Mouse (Mus musculus): ENCODE results near the gene Nap1l4. TPM values are rescaled to one million over a fixed set of nuclear protein-coding genes. Genes with fewer than 3 reads are reported as not detected.
A peak's percentile ranks its signal among the peaks of the same experiment; 100 is the strongest.

The Nap1l4 gene
- polyA plus RNA-seq, 1 experiment from 2014 or later, result 61.2 TPM

GRCm38 (mm10) chr7:143467714-143468113 is 81.2 kb downstream of the Nap1l4 start:
- TF ChIP-seq CTCF (IDR thresholded peaks at IDR 0.05; ENCODE audit: low read depth) (no peak), EP300 (IDR thresholded peaks at IDR 0.05; ENCODE audit: low read depth) (no peak)
- H3K4me3 ChIP-seq (ENCODE audit: low read depth, low read length), result no peak overlapping the region
- no peak overlapping the region for H3K4me2 ChIP-seq (ENCODE audit: low read depth, low read length)
- DNase-seq (no peak), ATAC-seq (no peak)
- no peak overlapping the region for H3K9ac ChIP-seq (replicated peaks)
- 0 out of 2 replicates have a peak, but pooled peaks cover 2% of the 10 kb centered on the region for H3K27me3 ChIP-seq (ENCODE audit: insufficient read depth, low read length)
- no peak overlapping the region for H3K27ac ChIP-seq (ENCODE audit: low read depth)
- H3K4me1 ChIP-seq (ENCODE audit: insufficient read depth), result peaks cover 14% of the 10 kb centered on the region; the same call in 1 of the 2 replicates
- no peaks in the 10 kb centered on the region for H3K36me3 ChIP-seq (replicated peaks; ENCODE audit: insufficient read depth, low read length)
- H3K9me3 ChIP-seq (ENCODE audit: low read length), result no peaks in the 10 kb centered on the region
- WGBS (ENCODE audit: insufficient replicate concordance), result 33% methylated on average over 6 of the region's 6 CpGs

- no peaks in the 10 kb centered on the region for H3K36me3 ChIP-seq (replicated peaks; ENCODE audit: insufficient read depth, low read length)
- WGBS (ENCODE audit: insufficient replicate concordance), result 23% methylated on average over 14 of the region's 14 CpGs
- H3K4me3 ChIP-seq (ENCODE audit: low read depth, low read length), result no peak overlapping the region
- no peaks in the 10 kb centered on the region for H3K9me3 ChIP-seq (ENCODE audit: low read length)
- H3K27ac ChIP-seq (ENCODE audit: low read depth), result no peak overlapping the region
- ATAC-seq, result peak; percentile 38; the same call in 1 of the 2 replicates
- peaks cover 17% of the 10 kb centered on the region; the same call in 1 of the 2 replicates for H3K4me1 ChIP-seq (ENCODE audit: insufficient read depth)
- no peak overlapping the region; the same call in 1 of the 2 replicates for H3K4me2 ChIP-seq (ENCODE audit: low read depth, low read length)
- TF ChIP-seq CTCF (IDR thresholded peaks at IDR 0.05; ENCODE audit: low read depth), result peak; percentile 94
- no peak for TF ChIP-seq EP300 (IDR thresholded peaks at IDR 0.05; ENCODE audit: low read depth)
- 0 out of 2 replicates have a peak, but pooled peaks cover 2% of the 10 kb centered on the region for H3K27me3 ChIP-seq (ENCODE audit: insufficient read depth, low read length)
- H3K9ac ChIP-seq (replicated peaks), result no peak overlapping the region
- peak; percentile 86 for DNase-seq
Observed at GRCm38 (mm10) chr7:143466099-143466677, 82.7 kb downstream of the Nap1l4 start.

DNA sequence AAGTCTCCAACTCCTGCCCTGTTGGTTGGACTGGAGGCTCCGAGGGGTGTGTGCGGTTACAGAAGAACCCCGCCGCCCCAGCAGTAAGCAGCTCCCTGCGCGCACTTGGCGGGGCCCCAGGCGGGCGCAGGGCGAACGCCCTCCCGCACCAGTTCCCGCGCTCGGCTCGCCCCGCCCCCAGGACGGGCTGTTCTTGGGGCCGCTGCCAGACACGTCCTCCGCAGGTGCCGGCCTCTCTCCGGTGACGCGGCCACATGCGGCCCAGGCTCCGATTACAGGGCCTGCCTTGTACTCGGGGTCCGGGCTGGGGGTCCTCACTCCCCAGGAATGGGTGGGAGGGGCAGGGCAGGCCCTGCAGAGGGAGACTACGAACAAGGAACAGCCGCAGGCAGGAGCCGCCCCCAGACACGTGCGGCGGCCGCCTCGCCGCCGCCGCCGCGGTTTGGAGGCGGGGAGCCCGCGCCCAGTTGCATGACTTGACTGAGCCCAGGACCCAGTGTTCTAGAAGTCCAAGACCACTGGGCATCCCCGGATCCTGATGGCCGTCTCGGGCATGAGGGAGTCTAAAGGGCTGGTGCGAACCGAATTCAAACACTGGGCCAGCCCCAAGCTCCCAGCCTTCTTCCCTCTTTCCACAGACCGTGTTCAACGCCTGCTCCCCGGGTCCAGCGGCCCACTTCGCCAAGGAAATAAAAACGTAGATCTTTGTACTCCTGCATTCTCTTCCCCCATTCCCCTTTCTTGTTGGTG is 83.9 kb downstream of the Nap1l4 start:
- H3K27ac ChIP-seq (ENCODE audit: low read depth), result peak overlapping the region; percentile 51; the same call in 1 of the 2 replicates
- H3K4me3 ChIP-seq (ENCODE audit: low read depth, low read length), result peak overlapping the region; percentile 31
- H3K36me3 ChIP-seq (replicated peaks; ENCODE audit: insufficient read depth, low read length), result no peaks in the 10 kb centered on the region
- peak overlapping the region; percentile 27 for H3K9ac ChIP-seq (replicated peaks)
- 9% methylated on average over 56 of the region's 56 CpGs for WGBS (ENCODE audit: insufficient replicate concordance)
- ATAC-seq (peak; percentile 49), DNase-seq (peak; percentile 81)
- peaks cover 9% of the 10 kb centered on the region for H3K27me3 ChIP-seq (ENCODE audit: insufficient read depth, low read length)
- TF ChIP-seq EP300 (IDR thresholded peaks at IDR 0.05; ENCODE audit: low read depth) (no peak), CTCF (IDR thresholded peaks at IDR 0.05; ENCODE audit: low read depth) (no peak)
- peaks cover 10% of the 10 kb centered on the region for H3K9me3 ChIP-seq (ENCODE audit: low read length)
- H3K4me1 ChIP-seq (ENCODE audit: insufficient read depth), result peaks cover 23% of the 10 kb centered on the region
- H3K4me2 ChIP-seq (ENCODE audit: low read depth, low read length), result peak overlapping the region; percentile 70

DNA sequence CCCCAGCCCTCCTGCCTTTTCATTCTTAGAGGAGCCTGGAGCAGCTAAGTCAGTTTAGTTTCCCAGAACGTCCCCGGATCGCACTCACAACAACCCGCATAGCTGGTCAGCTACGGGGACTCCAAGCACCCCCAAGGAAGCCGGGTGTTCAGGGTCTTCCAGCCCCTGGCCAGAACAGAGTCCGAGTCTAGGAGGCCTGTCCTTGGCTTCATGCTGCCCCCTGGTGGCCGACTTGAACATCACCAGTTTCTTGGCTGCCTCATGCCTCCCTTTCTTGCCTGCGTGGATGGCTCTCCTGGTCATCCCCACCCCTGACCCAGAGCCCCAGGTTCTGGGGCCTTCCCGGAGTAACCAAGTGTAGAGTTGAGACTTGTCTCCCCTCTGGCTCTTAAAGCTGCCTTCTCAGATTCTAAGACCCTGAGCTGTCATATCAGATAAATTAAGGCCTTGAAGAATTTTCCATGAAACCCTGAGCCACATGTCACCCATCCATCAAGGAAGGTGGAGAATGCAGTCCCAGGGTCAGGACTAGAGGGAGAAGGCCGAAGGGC is 85.0 kb downstream of the Nap1l4 start:
- no peak for ATAC-seq
- peaks cover 20% of the 10 kb centered on the region for H3K9me3 ChIP-seq (ENCODE audit: low read length)
- H3K4me1 ChIP-seq (ENCODE audit: insufficient read depth), result peaks cover 24% of the 10 kb centered on the region
- 0 out of 2 replicates have a peak overlapping the region, but pooled peaks have one; percentile 51 for H3K27ac ChIP-seq (ENCODE audit: low read depth)
- 29% methylated on average over 11 of the region's 11 CpGs for WGBS (ENCODE audit: insufficient replicate concordance)
- no peak overlapping the region for H3K4me3 ChIP-seq (ENCODE audit: low read depth, low read length)
- DNase-seq, result peak; percentile 85
- H3K27me3 ChIP-seq (ENCODE audit: insufficient read depth, low read length), result peaks cover 19% of the 10 kb centered on the region
- H3K9ac ChIP-seq (replicated peaks), result no peak overlapping the region
- no peaks in the 10 kb centered on the region for H3K36me3 ChIP-seq (replicated peaks; ENCODE audit: insufficient read depth, low read length)
- H3K4me2 ChIP-seq (ENCODE audit: low read depth, low read length), result peak overlapping the region; percentile 70; the same call in 1 of the 2 replicates
- peak; percentile 88 for TF ChIP-seq CTCF (IDR thresholded peaks at IDR 0.05; ENCODE audit: low read depth)
- TF ChIP-seq EP300 (IDR thresholded peaks at IDR 0.05; ENCODE audit: low read depth), result no peak

Small RNA genes lying within 50 kb of the gene (microRNA-seq; reads per million reads assigned to microRNA genes)
- gene Mir7064, result 4.1 reads per million, percentile 3 among the genes with 10 or more reads in this experiment

Other genes starting within 250 kb of the Nap1l4 start
- 36.4 and 52.4 TPM in 2 replicates for gene Cdkn1c, start 88.1 kb downstream of the Nap1l4 start, polyA plus RNA-seq (2015; fragmentation: Nextera tagmentation; extraction: Ambion mirVana)
- 18.6 and 20.4 TPM in 2 replicates for gene Slc22a18, start 75.4 kb downstream of the Nap1l4 start, polyA plus RNA-seq (2015; fragmentation: Nextera tagmentation; extraction: Ambion mirVana)
- gene Phlda2, start 46.0 kb downstream of the Nap1l4 start, polyA plus RNA-seq (2015; fragmentation: Nextera tagmentation; extraction: Ambion mirVana), result 10.5 and 10.8 TPM in 2 replicates
- gene Cars, start 51.0 kb upstream of the Nap1l4 start, polyA plus RNA-seq (2015; fragmentation: Nextera tagmentation; extraction: Ambion mirVana), result 18.1 and 22.7 TPM in 2 replicates
- gene Tnfrsf26, start 79.6 kb upstream of the Nap1l4 start, polyA plus RNA-seq (2015; fragmentation: Nextera tagmentation; extraction: Ambion mirVana), result 1.8 and 2.0 TPM in 2 replicates
- 0.95 and 1.3 TPM in 2 replicates for gene Tnfrsf22, start 100.6 kb upstream of the Nap1l4 start, polyA plus RNA-seq (2015; fragmentation: Nextera tagmentation; extraction: Ambion mirVana)
- gene Tnfrsf23, start 136.8 kb upstream of the Nap1l4 start, polyA plus RNA-seq (2015; fragmentation: Nextera tagmentation; extraction: Ambion mirVana), result 0.90 and 1.1 TPM in 2 replicates
- 1.4 and 1.6 TPM in 2 replicates for gene Osbpl5, start 207.9 kb upstream of the Nap1l4 start, polyA plus RNA-seq (2015; fragmentation: Nextera tagmentation; extraction: Ambion mirVana)
- not detected in 2 replicates for gene Mrgprg, start 217.9 kb upstream of the Nap1l4 start, polyA plus RNA-seq (2015; fragmentation: Nextera tagmentation; extraction: Ambion mirVana)
- gene Mrgpre, start 235.4 kb upstream of the Nap1l4 start, polyA plus RNA-seq (2015; fragmentation: Nextera tagmentation; extraction: Ambion mirVana), result 0.08 and 0.15 TPM in 2 replicates